Mouse (Mus musculus) limb, embryonic 14.5 days (tissue): ENCODE results near the gene 2310034G01Rik. TPM values are rescaled to one million over a fixed set of nuclear protein-coding genes. Genes with fewer than 3 reads are reported as not detected.

Experiments used
- ATAC-seq: fragments of 200-750 bp; cut with Nextera tagmentation; 2 replicates; pipeline ENCODE4 v1.8.0; 2017; ENCODE audit warnings: low read depth, moderate number of reproducible peaks, moderate TSS enrichment; ENCODE audit not compliant: low FRiP score
- DNase-seq: peaks from one replicate; pipeline ENCODE4 v3.0.0-alpha.2; 2015; ENCODE audit warnings: low spot score
- H3K27ac ChIP-seq: fragments of 300-500 bp; sonication (generic); replicated peaks from 2 replicates; pipeline ENCODE4 v1.5.1; 2014; ENCODE audit warnings: low read depth, mild to moderate bottlenecking, low read length, moderate library complexity, mixed read lengths
- H3K27me3 ChIP-seq: fragments of 300-500 bp; sonication (generic); 2 replicates; pipeline ENCODE4 v1.6.1; 2014; ENCODE audit warnings: low read length, mixed read lengths; ENCODE audit not compliant: control insufficient read depth, insufficient read depth
- H3K36me3 ChIP-seq: fragments of 300-500 bp; sonication (generic); 2 replicates; pipeline ENCODE4 v1.6.1; 2014; ENCODE audit warnings: mild to moderate bottlenecking, low read length, moderate library complexity, mixed read lengths; ENCODE audit not compliant: control insufficient read depth, insufficient read depth
- H3K4me1 ChIP-seq: fragments of 300-500 bp; sonication (generic); 2 replicates; pipeline ENCODE4 v1.6.1; 2014; ENCODE audit warnings: antibody characterized with exemption, low read length, mixed read lengths; ENCODE audit not compliant: control insufficient read depth, insufficient read depth
- H3K4me2 ChIP-seq: fragments of 300-500 bp; sonication (generic); replicated peaks from 2 replicates; pipeline ENCODE4 v1.6.1; 2014; ENCODE audit warnings: low read depth, mild to moderate bottlenecking, low read length, moderate library complexity; ENCODE audit not compliant: severe bottlenecking
- H3K4me3 ChIP-seq: fragments of 300-500 bp; sonication (generic); replicated peaks from 2 replicates; pipeline ENCODE4 v1.5.1; 2014; ENCODE audit warnings: low read length
- H3K9ac ChIP-seq: fragments of 300-500 bp; sonication (generic); 2 replicates; pipeline ENCODE4 v1.6.1; 2014; ENCODE audit warnings: mild to moderate bottlenecking, low read depth, low read length, moderate library complexity; ENCODE audit not compliant: severe bottlenecking
- H3K9me3 ChIP-seq: fragments of 300-500 bp; sonication (generic); 2 replicates; pipeline ENCODE4 v1.6.1; 2016; ENCODE audit warnings: low read length; ENCODE audit not compliant: control insufficient read depth
- POLR2A ChIP-seq: fragments of 200-500 bp; IDR thresholded peaks from 2 replicates; pipeline ENCODE4 v1.8.0; 2012; ENCODE audit warnings: inconsistent platforms, mild to moderate bottlenecking, moderate library complexity, borderline replicate concordance; ENCODE audit not compliant: insufficient read depth, insufficient read length; ENCODE audit errors: extremely low read depth
- WGBS: fragments of 180-500 bp; shearing (Covaris S2); extraction: QIAGEN DNeasy Blood & Tissue Kit; methylation state at CpG from one replicate; pipeline ENCODE4 v1.1.7; 2014; 5-methylcytosine and 5-hydroxymethylcytosine counted together
- polyA plus RNA-seq, 2 experiments: library from polyadenylated mRNA; depleted of rRNA in 1 of 2; stranded (reverse) in 1 of 2; unstranded in 1 of 2; fragments of >200 nt; fragmentation: Nextera tagmentation in 1 of 2; extraction: Ambion mirVana in 1 of 2; gene quantifications; 2 replicates each; pipeline versions ENCODE4 v1.2.1 to v1.2.3; 2012 to 2014

2310034G01Rik gene
- polyA plus RNA-seq, 2 experiments = 1.6 to 2.1 TPM

DNA sequence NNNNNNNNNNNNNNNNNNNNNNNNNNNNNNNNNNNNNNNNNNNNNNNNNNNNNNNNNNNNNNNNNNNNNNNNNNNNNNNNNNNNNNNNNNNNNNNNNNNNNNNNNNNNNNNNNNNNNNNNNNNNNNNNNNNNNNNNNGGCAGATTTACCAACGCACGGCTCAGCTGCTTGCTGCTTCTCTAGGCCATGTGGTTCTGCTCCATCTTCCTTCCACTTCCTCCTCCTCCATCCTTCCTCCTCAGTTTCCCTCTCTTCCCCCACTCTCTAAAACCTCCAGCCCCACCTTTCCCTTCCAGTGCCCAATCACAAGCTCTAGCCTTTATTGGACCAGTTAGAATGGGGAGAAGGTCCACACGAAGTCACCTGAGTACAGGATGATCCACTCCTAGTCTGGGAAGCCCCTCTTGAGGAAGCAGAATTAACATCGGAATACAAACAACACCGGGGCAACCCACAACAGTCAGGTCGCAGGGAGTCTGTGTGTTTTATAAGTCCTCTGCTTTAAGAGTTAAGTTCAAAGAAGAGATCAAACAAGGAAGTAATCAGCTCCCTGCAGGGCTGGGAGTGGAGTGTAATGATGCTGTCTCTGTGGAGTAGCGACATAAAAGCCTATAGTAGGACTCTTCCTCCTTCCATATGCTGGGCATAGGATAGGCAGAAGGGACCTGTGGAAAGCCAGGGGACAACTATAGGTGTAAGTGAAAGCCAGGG is 5.2 kb downstream of the 2310034G01Rik start:
- Histone ChIP-seq H3K4me1 (0 out of 2 replicates have a peak, but pooled peaks cover 5% of the 10 kb centered on the region), H3K4me2 (no peak overlapping the region), H3K27me3 (no peaks in the 10 kb centered on the region), H3K36me3 (no peaks in the 10 kb centered on the region), H3K27ac (no peak overlapping the region), H3K4me3 (no peak overlapping the region), H3K9me3 (no peaks in the 10 kb centered on the region), H3K9ac (no peak overlapping the region)
- DNase-seq (no peak), ATAC-seq (no peak)
- TF ChIP-seq POLR2A = no peak
- 12% methylated on average over 7 of the region's 7 CpGs for WGBS

DNA sequence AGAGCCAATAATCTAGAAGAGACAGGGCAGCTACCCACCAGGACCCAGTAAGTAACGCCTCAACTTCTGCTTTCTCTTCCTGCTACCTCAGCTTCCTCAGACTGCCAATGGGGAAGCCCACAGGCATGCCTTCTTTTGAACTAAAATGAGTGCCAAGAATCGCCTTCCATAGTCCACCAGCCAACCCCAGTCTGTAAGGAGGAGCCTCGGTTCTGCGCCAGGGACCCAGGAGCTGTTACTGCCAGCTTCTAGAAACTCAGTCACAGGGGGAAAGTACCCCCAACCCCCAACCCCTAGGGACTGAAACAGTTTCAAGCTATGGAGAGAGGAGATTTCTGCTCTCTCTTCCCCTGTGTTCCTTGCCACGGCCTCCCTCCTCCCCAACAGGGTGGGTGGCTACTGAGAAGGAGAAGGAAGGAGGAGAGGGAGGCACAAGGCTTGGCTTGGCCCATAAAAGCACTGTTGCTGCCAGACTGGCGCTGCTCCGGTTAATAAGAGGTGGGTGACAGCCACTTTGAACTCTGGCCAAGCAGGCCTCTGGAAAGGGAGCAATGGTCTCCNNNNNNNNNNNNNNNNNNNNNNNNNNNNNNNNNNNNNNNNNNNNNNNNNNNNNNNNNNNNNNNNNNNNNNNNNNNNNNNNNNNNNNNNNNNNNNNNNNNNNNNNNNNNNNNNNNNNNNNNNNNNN is 10.7 kb downstream of the 2310034G01Rik start:
- no peaks in the 10 kb centered on the region for H3K27me3 ChIP-seq
- peak overlapping the region; percentile 32 for H3K4me2 ChIP-seq
- 64% methylated on average over 7 of the region's 7 CpGs for WGBS
- peaks cover 12% of the 10 kb centered on the region; the same call in 1 of the 2 replicates for H3K4me1 ChIP-seq
- H3K36me3 ChIP-seq = no peaks in the 10 kb centered on the region
- no peak for ATAC-seq
- DNase-seq = no peak
- no peak overlapping the region for H3K4me3 ChIP-seq
- H3K27ac ChIP-seq = peak overlapping the region; percentile 10; the same call in 1 of the 2 replicates
- TF ChIP-seq POLR2A = no peak
- 0 out of 2 replicates have a peak overlapping the region, but pooled peaks have one; percentile 6 for H3K9ac ChIP-seq
- no peaks in the 10 kb centered on the region for H3K9me3 ChIP-seq

DNA sequence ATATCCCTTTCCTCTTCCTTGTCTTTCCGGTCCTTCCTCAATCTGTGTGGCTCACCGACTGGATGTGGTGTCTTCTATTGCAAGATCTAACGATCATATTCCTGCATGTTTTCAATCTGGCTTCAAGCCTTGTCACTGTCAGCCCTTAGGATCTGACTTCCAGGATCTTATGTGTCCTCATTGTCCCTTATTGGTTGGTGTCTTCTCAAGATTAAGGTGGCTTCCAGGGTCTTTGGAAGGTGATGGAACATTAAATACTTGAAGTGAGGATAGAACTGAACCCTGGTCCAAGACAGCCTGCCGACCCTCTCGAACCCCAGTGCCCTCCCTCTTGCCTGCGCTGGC is 11.2 kb downstream of the 2310034G01Rik start:
- peaks cover 12% of the 10 kb centered on the region; the same call in 1 of the 2 replicates for H3K4me1 ChIP-seq
- TF ChIP-seq POLR2A = no peak
- H3K4me2 ChIP-seq = peak overlapping the region; percentile 32
- H3K36me3 ChIP-seq = no peaks in the 10 kb centered on the region
- H3K27me3 ChIP-seq = no peaks in the 10 kb centered on the region
- ATAC-seq (no peak), DNase-seq (no peak)
- H3K9ac ChIP-seq = no peak overlapping the region
- 53% methylated on average over 6 of the region's 6 CpGs for WGBS
- no peaks in the 10 kb centered on the region for H3K9me3 ChIP-seq
- H3K27ac ChIP-seq = 0 out of 2 replicates have a peak overlapping the region, but pooled peaks have one; percentile 10
- H3K4me3 ChIP-seq = peak overlapping the region; percentile 77

DNA sequence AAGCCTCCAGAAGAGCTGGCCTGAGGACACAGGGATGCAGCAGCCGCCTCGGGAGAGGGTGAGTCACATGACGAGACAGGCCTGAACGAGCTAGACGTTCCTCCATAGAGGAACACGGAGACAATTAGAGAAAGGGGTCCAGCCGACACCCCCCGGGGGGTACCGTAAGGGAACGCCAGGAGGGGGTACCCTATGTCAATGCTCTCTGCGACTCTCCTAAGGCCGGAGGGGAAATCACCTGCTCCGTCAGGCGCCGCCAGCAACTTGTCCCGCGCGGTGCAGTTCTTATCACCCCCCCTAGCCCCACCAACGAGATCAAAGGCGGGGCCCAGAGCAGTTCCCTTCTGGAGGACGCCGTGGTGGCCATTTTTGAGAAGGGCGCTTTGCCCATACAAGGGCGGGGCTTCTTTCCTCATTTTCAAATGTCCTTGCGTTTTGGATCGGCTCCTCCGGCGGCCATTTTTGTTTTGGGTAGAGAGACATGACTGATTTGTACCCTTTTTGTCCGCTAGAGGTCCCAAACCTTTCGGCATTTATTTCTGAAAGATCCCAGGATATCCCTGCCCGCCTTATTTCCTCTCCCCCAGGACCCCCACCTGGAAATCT is 11.7 kb downstream of the 2310034G01Rik start, which contains the start of gene Cuedc2:
Gene Cuedc2, minus strand, starts transcription at position 372 of the 606 bp plus-strand sequence.
- no peaks in the 10 kb centered on the region for H3K9me3 ChIP-seq
- peaks cover 12% of the 10 kb centered on the region; the same call in 1 of the 2 replicates for H3K4me1 ChIP-seq
- TF ChIP-seq POLR2A = no peak
- peak within 1 kb of the TSS; percentile 75 for H3K9ac ChIP-seq
- H3K27me3 ChIP-seq = no peaks in the 10 kb centered on the region
- ATAC-seq = peak; percentile 94
- 0 out of 2 replicates have a peak within 1 kb of the TSS, but pooled peaks have one; percentile 10 for H3K27ac ChIP-seq
- no peaks in the 10 kb centered on the region for H3K36me3 ChIP-seq
- H3K4me2 ChIP-seq = peak within 1 kb of the TSS; percentile 76
- WGBS = under 1% methylated on average over 24 of the region's 31 CpGs
- peak within 1 kb of the TSS; percentile 77 for H3K4me3 ChIP-seq
- peak; percentile 97 for DNase-seq

DNA sequence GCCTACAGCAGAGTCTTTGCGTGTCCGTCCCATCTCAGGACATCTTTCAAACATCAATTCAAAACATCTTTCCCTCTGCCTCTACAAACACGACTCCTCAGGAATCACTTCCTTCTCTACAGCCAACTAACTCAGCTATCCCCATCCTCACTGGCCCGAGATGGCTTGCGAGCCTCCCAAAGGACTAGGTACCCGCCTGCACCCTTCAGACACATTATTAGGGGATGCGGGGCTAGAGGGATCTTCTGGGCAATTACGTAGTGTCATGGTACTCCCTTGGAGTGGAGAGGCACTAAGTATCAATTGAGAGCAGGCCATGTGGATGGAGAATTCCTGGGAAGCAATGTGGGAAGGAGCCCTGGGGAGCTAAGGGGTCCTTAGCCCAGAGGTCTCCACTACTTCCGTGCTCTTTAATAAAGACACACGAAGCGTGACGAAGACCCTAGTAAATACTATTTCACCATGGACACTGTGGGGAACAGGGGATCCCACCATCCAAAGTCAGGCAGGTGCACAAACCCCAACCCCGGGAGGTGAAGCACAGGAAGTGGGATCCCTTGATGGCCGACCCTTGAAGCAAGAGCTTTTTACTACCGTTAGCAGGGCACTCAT is 12.3 kb downstream of the 2310034G01Rik start:
- Histone ChIP-seq H3K27me3 (no peaks in the 10 kb centered on the region), H3K9me3 (no peaks in the 10 kb centered on the region), H3K4me3 (peak overlapping the region; percentile 77), H3K4me1 (peaks cover 12% of the 10 kb centered on the region; the same call in 1 of the 2 replicates), H3K4me2 (peak overlapping the region; percentile 76), H3K9ac (peak overlapping the region; percentile 75), H3K27ac (no peak overlapping the region), H3K36me3 (no peaks in the 10 kb centered on the region)
- 35% methylated on average over 15 of the region's 15 CpGs for WGBS
- no peak for TF ChIP-seq POLR2A
- DNase-seq = no peak
- ATAC-seq = no peak
